Mouse (Mus musculus) C2C12 (cell line): Measurements from ENCODE around the gene Pip5k1a. TPM values are rescaled to one million over a fixed set of nuclear protein-coding genes. Genes with fewer than 3 reads are reported as not detected.
"Not testable (repeated sequence)": the region's sequence is repeated elsewhere in the genome, so short reads cannot be mapped to it uniquely, and the experiment has no call there.

Source experiments
- H3K27me3 ChIP-seq: one replicate; pipeline ENCODE4 v1.6.1; 2011; ENCODE audit not compliant: control insufficient read depth, insufficient read depth, insufficient read length
- H3K36me3 ChIP-seq: one replicate; pipeline ENCODE4 v1.6.1; 2011; ENCODE audit not compliant: control insufficient read depth, insufficient read depth
- H3K4me3 ChIP-seq: one replicate; pipeline ENCODE4 v1.5.1; 2011; ENCODE audit warnings: mild to moderate bottlenecking, control low read depth; ENCODE audit not compliant: poor library complexity, insufficient read depth, severe bottlenecking
- H3K79me2 ChIP-seq: one replicate; pipeline ENCODE4 v1.6.1; 2011; ENCODE audit not compliant: control insufficient read depth, insufficient read depth
- H3K79me3 ChIP-seq: one replicate; pipeline ENCODE4 v1.6.1; 2011; ENCODE audit warnings: low read depth, control low read depth
- H3ac ChIP-seq: one replicate; pipeline ENCODE3; 2011; ENCODE audit warnings: low read depth; ENCODE audit not compliant: control insufficient read depth, insufficient read length
- CEBPB ChIP-seq: IDR thresholded peaks from one replicate; pipeline ENCODE4 v1.6.1; 2011; ENCODE audit warnings: low read depth, mild to moderate bottlenecking, control low read depth, moderate library complexity
- CTCF ChIP-seq: IDR thresholded peaks from one replicate; pipeline ENCODE4 v1.5.1; 2011; ENCODE audit not compliant: control insufficient read depth, insufficient read depth, insufficient read length
- FOSL1 ChIP-seq: IDR thresholded peaks from one replicate; pipeline ENCODE4 v1.8.0; 2011; ENCODE audit warnings: mild to moderate bottlenecking, low read length; ENCODE audit not compliant: poor library complexity, insufficient read depth, severe bottlenecking
- MAX ChIP-seq: IDR thresholded peaks from one replicate; pipeline ENCODE4 v1.6.1; 2011; ENCODE audit warnings: mild to moderate bottlenecking, control low read depth
- MYOD1 ChIP-seq: IDR thresholded peaks from one replicate; pipeline ENCODE4 v1.6.1; 2011; ENCODE audit warnings: low read depth; ENCODE audit not compliant: control insufficient read depth, insufficient read length
- MYOG ChIP-seq: IDR thresholded peaks from one replicate; pipeline ENCODE4 v1.6.1; 2011; ENCODE audit not compliant: control insufficient read depth, insufficient read length; ENCODE audit errors: extremely low read depth
- USF1 ChIP-seq: IDR thresholded peaks from one replicate; pipeline ENCODE4 v1.6.1; 2011; ENCODE audit warnings: low read depth, mild to moderate bottlenecking, control low read depth, moderate library complexity
- polyA plus RNA-seq: library from polyadenylated mRNA; unstranded; fragments of >200 nt; fragmentation: generic; extraction: Trizol; gene quantifications from one replicate; pipeline ENCODE4 v1.2.1, GENCODE M21; 2012; ENCODE audit warnings: missing spikeins

Pip5k1a gene
- polyA plus RNA-seq, 1 experiment, result 21.2 TPM

- peak; percentile 40 for TF ChIP-seq MYOD1
- TF ChIP-seq MAX, result no peak
Observed at GRCm38 (mm10) chr3:95042166-95042837, 64.4 kb downstream of the Pip5k1a start, which contains the start of gene Psmd4. Gene Psmd4 (minus strand): TSS chr3:95042614.

GRCm38 (mm10) chr3:95041625-95042024 is 65.1 kb downstream of the Pip5k1a start:
- Histone ChIP-seq H3K27me3 (no peaks in the 10 kb centered on the region), H3ac (peak overlapping the region; percentile 46), H3K36me3 (peaks cover 36% of the 10 kb centered on the region), H3K79me3 (peaks cover 52% of the 10 kb centered on the region), H3K79me2 (peaks cover 58% of the 10 kb centered on the region), H3K4me3 (peak overlapping the region; percentile 82)
- TF ChIP-seq CTCF, result no peak
- TF ChIP-seq USF1, result no peak

More at GRCm38 (mm10) chr3:95042166-95042837, 64.4 kb downstream of the Pip5k1a start, which contains the start of gene Psmd4:
- Histone ChIP-seq H3K79me3 (peaks cover 45% of the 10 kb centered on the region), H3K27me3 (no peaks in the 10 kb centered on the region), H3K36me3 (peaks cover 30% of the 10 kb centered on the region), H3K4me3 (peak within 1 kb of the TSS; percentile 82), H3K79me2 (peaks cover 51% of the 10 kb centered on the region), H3ac (peak within 1 kb of the TSS; percentile 95)

- no peak overlapping the region for H3ac ChIP-seq
- no peaks in the 10 kb centered on the region for H3K79me2 ChIP-seq
- no peaks in the 10 kb centered on the region for H3K27me3 ChIP-seq
- H3K79me3 ChIP-seq, result no peaks in the 10 kb centered on the region
- H3K36me3 ChIP-seq, result peaks cover 50% of the 10 kb centered on the region
- H3K4me3 ChIP-seq, result no peak overlapping the region
- TF ChIP-seq MYOD1, result no peak
- no peak for TF ChIP-seq MYOG
- no peak for TF ChIP-seq CTCF
- TF ChIP-seq CEBPB, result no peak
- no peak for TF ChIP-seq MAX
- TF ChIP-seq USF1, result no peak
- TF ChIP-seq FOSL1, result no peak
Observed at GRCm38 (mm10) chr3:95029953-95030352, 76.8 kb downstream of the Pip5k1a start.

- not testable (repeated sequence) for H3K79me3 ChIP-seq, H3ac ChIP-seq, H3K27me3 ChIP-seq, H3K79me2 ChIP-seq, H3K4me3 ChIP-seq
- peaks cover 44% of the 10 kb centered on the region for H3K36me3 ChIP-seq
Observed at GRCm38 (mm10) chr3:95029291-95029827, 77.4 kb downstream of the Pip5k1a start.

- H3K36me3 ChIP-seq, result peaks cover 37% of the 10 kb centered on the region
- TF ChIP-seq MYOG (no peak), CEBPB (no peak), MAX (no peak), FOSL1 (no peak), CTCF (no peak), USF1 (no peak), MYOD1 (no peak)
- H3K4me3 ChIP-seq, result no peak overlapping the region
- no peaks in the 10 kb centered on the region for H3K79me3 ChIP-seq
- H3K27me3 ChIP-seq, result no peaks in the 10 kb centered on the region
- H3ac ChIP-seq, result no peak overlapping the region
- H3K79me2 ChIP-seq, result no peaks in the 10 kb centered on the region
Observed at GRCm38 (mm10) chr3:95028603-95029002, 78.1 kb downstream of the Pip5k1a start.

- Histone ChIP-seq H3ac (no peak overlapping the region), H3K4me3 (no peak overlapping the region), H3K79me2 (no peaks in the 10 kb centered on the region), H3K27me3 (no peaks in the 10 kb centered on the region), H3K36me3 (peaks cover 28% of the 10 kb centered on the region), H3K79me3 (no peaks in the 10 kb centered on the region)
- TF ChIP-seq MAX (no peak), USF1 (no peak)
Observed at GRCm38 (mm10) chr3:95027701-95028100, 79.0 kb downstream of the Pip5k1a start.
